Mouse (Mus musculus): Measurements from ENCODE around the gene Ostm1. TPM values are rescaled to one million over a fixed set of nuclear protein-coding genes. Genes with fewer than 3 reads are reported as not detected.
A peak's percentile ranks its signal among the peaks of the same experiment; 100 is the strongest.

Ostm1 gene
- 57.1 and 63.2 TPM in 2 replicates for polyA plus RNA-seq (2015; fragmentation: Nextera tagmentation; extraction: Ambion mirVana)

- peak within 1 kb of the TSS; percentile 96 for H3K27ac ChIP-seq
- peaks cover 7% of the 10 kb centered on the region for H3K27me3 ChIP-seq
- peak within 1 kb of the TSS; percentile 89 for H3K4me2 ChIP-seq
- peak within 1 kb of the TSS; percentile 81 for H3K4me3 ChIP-seq
- H3K9ac ChIP-seq: peak within 1 kb of the TSS; percentile 98
- no peaks in the 10 kb centered on the region; the same call in 1 of the 2 replicates for H3K36me3 ChIP-seq (ENCODE audit: poor library complexity, severe bottlenecking)
- no peaks in the 10 kb centered on the region for H3K9me3 ChIP-seq (replicated peaks)
- under 1% methylated on average over 43 of the region's 43 CpGs for WGBS
- peaks cover 83% of the 10 kb centered on the region for H3K4me1 ChIP-seq
- ATAC-seq: peak; percentile 81
Measured at GRCm38 (mm10) chr10:42583157-42583872, at the start of gene Ostm1, which contains the start of gene Nr2e1. TSS of gene Ostm1 (plus strand) at chr10:42583822. TSS of gene Nr2e1 (minus strand) at chr10:42583632.

GRCm38 (mm10) chr10:42533836-42534453 lies 49.7 kb upstream of the Ostm1 start:
- no peaks in the 10 kb centered on the region for H3K4me1 ChIP-seq
- H3K27ac ChIP-seq: no peak overlapping the region
- H3K4me2 ChIP-seq: no peak overlapping the region
- no peaks in the 10 kb centered on the region for H3K9me3 ChIP-seq (replicated peaks)
- no peak for ATAC-seq
- no peak overlapping the region for H3K9ac ChIP-seq
- H3K4me3 ChIP-seq: no peak overlapping the region
- peaks cover 56% of the 10 kb centered on the region for H3K36me3 ChIP-seq (ENCODE audit: poor library complexity, severe bottlenecking)
- 88% methylated on average over 11 of the region's 11 CpGs for WGBS
- H3K27me3 ChIP-seq: peaks cover 3% of the 10 kb centered on the region; the same call in 1 of the 2 replicates

- Histone ChIP-seq H3K27ac (no peak overlapping the region), H3K36me3 (ENCODE audit: poor library complexity, severe bottlenecking) (peaks cover 30% of the 10 kb centered on the region), H3K9ac (no peak overlapping the region), H3K4me1 (no peaks in the 10 kb centered on the region), H3K4me3 (no peak overlapping the region), H3K27me3 (peaks cover 3% of the 10 kb centered on the region; the same call in 1 of the 2 replicates), H3K9me3 (replicated peaks) (no peaks in the 10 kb centered on the region), H3K4me2 (no peak overlapping the region)
- no peak for ATAC-seq
- WGBS: 85% methylated on average over 9 of the region's 9 CpGs
Measured at GRCm38 (mm10) chr10:42537571-42538316, 45.9 kb upstream of the Ostm1 start.

GRCm38 (mm10) chr10:42545707-42546503 lies 37.7 kb upstream of the Ostm1 start:
- ATAC-seq: no peak
- Histone ChIP-seq H3K27ac (no peak overlapping the region), H3K4me3 (no peak overlapping the region), H3K4me2 (no peak overlapping the region), H3K36me3 (ENCODE audit: poor library complexity, severe bottlenecking) (no peaks in the 10 kb centered on the region), H3K9me3 (replicated peaks) (no peaks in the 10 kb centered on the region), H3K9ac (no peak overlapping the region), H3K27me3 (no peaks in the 10 kb centered on the region), H3K4me1 (peaks cover 6% of the 10 kb centered on the region)
- 80% methylated on average over 6 of the region's 6 CpGs for WGBS

- Histone ChIP-seq H3K4me3 (no peak overlapping the region), H3K4me2 (no peak overlapping the region), H3K9ac (no peak overlapping the region), H3K4me1 (peaks cover 6% of the 10 kb centered on the region), H3K9me3 (replicated peaks) (no peaks in the 10 kb centered on the region), H3K27me3 (no peaks in the 10 kb centered on the region), H3K27ac (no peak overlapping the region), H3K36me3 (ENCODE audit: poor library complexity, severe bottlenecking) (no peaks in the 10 kb centered on the region)
- 92% methylated on average over 3 of the region's 3 CpGs for WGBS
- ATAC-seq: no peak
Measured at GRCm38 (mm10) chr10:42546507-42546906, 37.1 kb upstream of the Ostm1 start.

- H3K27me3 ChIP-seq: no peaks in the 10 kb centered on the region
- H3K9ac ChIP-seq: no peak overlapping the region
- no peak overlapping the region for H3K27ac ChIP-seq
- H3K9me3 ChIP-seq (replicated peaks): no peaks in the 10 kb centered on the region
- no peak for ATAC-seq
- WGBS: 85% methylated on average over 5 of the region's 5 CpGs
- H3K4me2 ChIP-seq: no peak overlapping the region
- peaks cover 42% of the 10 kb centered on the region for H3K36me3 ChIP-seq (ENCODE audit: poor library complexity, severe bottlenecking)
- H3K4me1 ChIP-seq: peaks cover 6% of the 10 kb centered on the region; the same call in 1 of the 2 replicates
- no peak overlapping the region for H3K4me3 ChIP-seq
Measured at GRCm38 (mm10) chr10:42559581-42560200, 23.9 kb upstream of the Ostm1 start.

GRCm38 (mm10) chr10:42562272-42562671 lies 21.4 kb upstream of the Ostm1 start:
- Histone ChIP-seq H3K4me3 (no peak overlapping the region), H3K9me3 (replicated peaks) (no peaks in the 10 kb centered on the region), H3K4me1 (peaks cover 5% of the 10 kb centered on the region), H3K4me2 (no peak overlapping the region), H3K27ac (no peak overlapping the region), H3K9ac (no peak overlapping the region), H3K27me3 (no peaks in the 10 kb centered on the region), H3K36me3 (ENCODE audit: poor library complexity, severe bottlenecking) (peaks cover 68% of the 10 kb centered on the region)
- WGBS: 25% methylated on average over 12 of the region's 12 CpGs
- no peak for ATAC-seq

GRCm38 (mm10) chr10:42572567-42572966 lies 11.1 kb upstream of the Ostm1 start:
- H3K4me2 ChIP-seq: peak overlapping the region; percentile 54
- no peaks in the 10 kb centered on the region for H3K9me3 ChIP-seq (replicated peaks)
- H3K36me3 ChIP-seq (ENCODE audit: poor library complexity, severe bottlenecking): peaks cover 56% of the 10 kb centered on the region
- peak overlapping the region; percentile 30 for H3K4me3 ChIP-seq
- 14% methylated on average over 20 of the region's 20 CpGs for WGBS
- H3K9ac ChIP-seq: peak overlapping the region; percentile 55
- H3K27me3 ChIP-seq: peaks cover 8% of the 10 kb centered on the region; the same call in 1 of the 2 replicates
- H3K4me1 ChIP-seq: peaks cover 67% of the 10 kb centered on the region
- peak; percentile 39; the same call in 1 of the 2 replicates for ATAC-seq
- 0 out of 2 replicates have a peak overlapping the region, but pooled peaks have one; percentile 3 for H3K27ac ChIP-seq

- H3K4me3 ChIP-seq: peak overlapping the region; percentile 30
- 0 out of 2 replicates have a peak, but pooled peaks have one; percentile 17 for ATAC-seq
- peak overlapping the region; percentile 54 for H3K4me2 ChIP-seq
- H3K27me3 ChIP-seq: peaks cover 8% of the 10 kb centered on the region; the same call in 1 of the 2 replicates
- H3K9me3 ChIP-seq (replicated peaks): no peaks in the 10 kb centered on the region
- H3K36me3 ChIP-seq (ENCODE audit: poor library complexity, severe bottlenecking): peaks cover 57% of the 10 kb centered on the region
- H3K27ac ChIP-seq: no peak overlapping the region
- 23% methylated on average over 15 of the region's 15 CpGs for WGBS
- H3K4me1 ChIP-seq: peaks cover 68% of the 10 kb centered on the region
- peak overlapping the region; percentile 55; the same call in 1 of the 2 replicates for H3K9ac ChIP-seq
Measured at GRCm38 (mm10) chr10:42572971-42573370, 10.7 kb upstream of the Ostm1 start.

- peaks cover 51% of the 10 kb centered on the region for H3K36me3 ChIP-seq (ENCODE audit: poor library complexity, severe bottlenecking)
- 31% methylated on average over 10 of the region's 10 CpGs for WGBS
- no peak for ATAC-seq
- H3K27me3 ChIP-seq: peaks cover 8% of the 10 kb centered on the region; the same call in 1 of the 2 replicates
- H3K4me3 ChIP-seq: peak overlapping the region; percentile 20
- H3K27ac ChIP-seq: no peak overlapping the region
- no peaks in the 10 kb centered on the region for H3K9me3 ChIP-seq (replicated peaks)
- H3K9ac ChIP-seq: no peak overlapping the region
- H3K4me2 ChIP-seq: peak overlapping the region; percentile 54
- peaks cover 75% of the 10 kb centered on the region for H3K4me1 ChIP-seq
Measured at GRCm38 (mm10) chr10:42574639-42575038, 9.0 kb upstream of the Ostm1 start.

Measured in forebrain, embryonic 13.5 days (tissue).